Mouse (Mus musculus): ENCODE results near the gene Usp49.
"Not testable (repeated sequence)": the region's sequence is repeated elsewhere in the genome, so short reads cannot be mapped to it uniquely, and the experiment has no call there.

The Usp49 gene

GRCm38 (mm10) chr17:47630678-47631065 lies at the start of gene Usp49:
Gene Usp49, plus strand, starts transcription at chr17:47630690.
- DNase-seq (ENCODE audit: low read depth, low spot score) = no peak

- no peak for DNase-seq (ENCODE audit: low read depth, low spot score)
These were observed 49.5 kb upstream of the Usp49 start for GRCm38 (mm10) chr17:47580962-47581361.

DNA sequence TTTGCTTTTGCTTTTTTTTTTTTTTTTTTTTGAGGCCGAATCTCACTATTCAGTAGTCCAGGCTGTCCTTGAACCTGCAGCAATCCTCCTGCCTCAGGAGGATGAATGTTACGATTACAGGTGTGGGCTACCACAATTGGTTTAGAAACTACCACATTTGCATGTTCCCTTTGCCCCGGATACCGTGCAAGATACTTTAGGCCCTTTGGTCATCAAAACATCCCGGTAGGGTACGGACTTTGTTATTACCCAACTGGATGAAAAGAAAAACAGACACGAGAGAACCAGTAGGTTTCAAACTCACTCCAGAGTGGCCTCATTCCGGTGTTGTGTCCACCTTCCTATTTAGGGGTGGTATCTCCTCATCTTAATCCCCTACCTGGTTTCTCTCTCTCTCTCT lies 42.0 kb upstream of the Usp49 start:
- no peak for DNase-seq (ENCODE audit: low read depth, low spot score)

- no peak for DNase-seq (ENCODE audit: low read depth, low spot score)
These were observed 39.4 kb upstream of the Usp49 start for GRCm38 (mm10) chr17:47591073-47591472.

GRCm38 (mm10) chr17:47593215-47593853 lies 37.2 kb upstream of the Usp49 start:
- DNase-seq (ENCODE audit: low read depth, low spot score) = peak; percentile 96

DNA sequence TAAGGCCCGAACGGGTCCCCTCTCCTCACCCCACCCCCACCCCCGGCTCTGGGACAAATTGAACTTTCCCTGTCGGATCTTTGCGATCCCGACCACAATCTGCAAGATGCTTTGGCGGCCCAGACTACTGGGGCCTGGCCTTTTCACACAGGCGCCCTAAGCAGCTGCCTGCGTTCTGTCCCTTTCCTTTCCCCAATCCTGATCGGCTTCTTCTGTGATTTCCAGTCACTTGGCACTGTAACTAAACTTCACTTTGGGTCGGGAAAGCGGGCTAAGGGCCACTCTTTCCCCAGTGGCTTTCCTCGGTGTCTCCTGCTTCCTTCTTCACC lies 36.7 kb upstream of the Usp49 start:
- no peak for DNase-seq (ENCODE audit: low read depth, low spot score)

- peak; percentile 55 for DNase-seq (ENCODE audit: low read depth, low spot score)
These were observed 36.1 kb upstream of the Usp49 start for GRCm38 (mm10) chr17:47594183-47594968.

- no peak for DNase-seq (ENCODE audit: low read depth, low spot score)
These were observed 35.6 kb upstream of the Usp49 start for GRCm38 (mm10) chr17:47594969-47595247.

DNA sequence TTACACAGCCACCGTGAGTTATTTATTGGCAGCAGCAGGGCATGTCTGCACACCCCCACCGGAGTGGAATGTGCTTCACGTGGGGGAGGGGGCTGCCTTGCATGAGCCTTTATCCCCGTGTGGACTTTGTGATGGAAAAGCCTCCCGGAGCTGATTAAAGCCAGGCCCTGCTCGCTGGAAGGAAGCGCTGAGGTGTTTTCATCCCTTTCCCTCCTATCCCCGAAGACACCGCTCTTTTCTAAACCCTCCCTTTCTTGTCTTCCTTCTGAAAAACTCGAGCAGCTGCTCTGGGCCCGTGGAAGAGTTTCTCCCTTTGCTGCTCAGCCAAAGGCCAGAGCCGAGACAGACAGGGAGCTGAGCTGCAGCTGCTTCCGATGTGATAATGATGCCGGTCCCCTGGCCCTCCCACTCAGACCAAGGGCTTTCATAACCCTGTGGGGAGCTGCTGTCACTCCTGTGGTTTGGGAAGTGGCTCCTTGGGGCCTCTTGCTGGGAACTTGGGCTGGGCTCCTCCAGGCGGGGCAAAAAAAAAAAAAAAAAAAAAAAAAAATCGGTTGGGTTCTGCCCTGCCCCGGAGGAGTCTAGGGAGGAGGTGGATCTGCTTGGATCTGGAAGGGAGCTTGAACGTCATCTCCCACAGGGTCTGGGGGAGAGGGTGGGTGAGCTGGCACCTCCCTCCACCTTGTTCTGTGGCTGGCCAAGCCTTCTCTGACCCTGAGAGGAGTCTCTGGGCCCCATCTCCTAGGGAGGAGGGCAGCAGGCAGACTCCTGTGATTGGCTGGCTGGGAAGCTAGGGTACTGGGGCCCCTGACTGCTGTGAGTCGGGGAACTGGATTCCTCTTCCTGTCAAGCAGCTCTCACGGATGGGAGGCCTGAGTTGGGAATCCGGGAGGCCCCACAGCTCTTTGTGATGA lies 35.0 kb upstream of the Usp49 start:
- DNase-seq (ENCODE audit: low read depth, low spot score) = peak; percentile 42

DNA sequence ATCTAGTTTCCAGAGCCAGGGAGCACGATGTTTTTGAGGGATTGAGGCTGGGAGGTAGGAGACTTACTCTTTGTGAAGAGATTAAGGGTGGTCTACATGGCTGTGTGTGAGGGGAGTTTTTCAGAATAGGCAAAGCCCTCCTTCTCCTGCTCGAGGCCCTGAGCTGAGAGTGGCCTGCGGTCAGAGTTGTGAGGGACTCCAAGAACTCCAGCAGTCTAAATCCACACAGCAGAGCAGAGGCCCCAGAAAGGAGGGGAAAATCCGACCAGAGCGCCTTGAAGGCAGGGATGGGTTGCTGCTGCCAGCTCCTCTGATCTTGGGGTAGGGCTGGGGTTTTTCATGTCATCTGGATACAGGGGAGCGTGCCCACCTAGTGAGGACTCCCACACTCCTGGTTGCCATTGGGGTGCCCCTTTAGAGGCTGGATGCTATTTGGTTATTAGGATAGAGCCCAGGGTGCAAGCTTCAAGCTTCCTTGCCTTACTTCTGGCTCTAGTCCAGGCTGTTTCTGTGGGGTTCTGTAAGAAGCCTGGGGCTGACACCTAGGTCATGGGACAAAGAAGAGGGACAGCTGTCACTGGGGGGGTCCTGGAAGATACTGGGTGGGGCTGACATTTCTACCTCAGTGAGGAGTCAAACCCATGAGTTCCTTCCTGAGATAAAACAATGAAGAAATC lies 34.2 kb upstream of the Usp49 start:
- DNase-seq (ENCODE audit: low read depth, low spot score) = no peak

- no peak for DNase-seq (ENCODE audit: low read depth, low spot score)
These were observed 33.7 kb upstream of the Usp49 start for GRCm38 (mm10) chr17:47596839-47597164.

GRCm38 (mm10) chr17:47597261-47597660 lies 33.2 kb upstream of the Usp49 start:
- DNase-seq (ENCODE audit: low read depth, low spot score) = no peak

- peak; percentile 78 for DNase-seq (ENCODE audit: low read depth, low spot score)
These were observed 32.5 kb upstream of the Usp49 start for GRCm38 (mm10) chr17:47597838-47598579.

- not testable (repeated sequence) for DNase-seq (ENCODE audit: low read depth, low spot score)
These were observed 31.7 kb upstream of the Usp49 start for GRCm38 (mm10) chr17:47598580-47599304.

GRCm38 (mm10) chr17:47599511-47600297 lies 30.8 kb upstream of the Usp49 start:
- DNase-seq (ENCODE audit: low read depth, low spot score) = peak; percentile 54

GRCm38 (mm10) chr17:47600601-47601388 lies 29.7 kb upstream of the Usp49 start:
- DNase-seq (ENCODE audit: low read depth, low spot score) = peak; percentile 77

- no peak for DNase-seq (ENCODE audit: low read depth, low spot score)
These were observed 29.1 kb upstream of the Usp49 start for GRCm38 (mm10) chr17:47601389-47601755.

DNA sequence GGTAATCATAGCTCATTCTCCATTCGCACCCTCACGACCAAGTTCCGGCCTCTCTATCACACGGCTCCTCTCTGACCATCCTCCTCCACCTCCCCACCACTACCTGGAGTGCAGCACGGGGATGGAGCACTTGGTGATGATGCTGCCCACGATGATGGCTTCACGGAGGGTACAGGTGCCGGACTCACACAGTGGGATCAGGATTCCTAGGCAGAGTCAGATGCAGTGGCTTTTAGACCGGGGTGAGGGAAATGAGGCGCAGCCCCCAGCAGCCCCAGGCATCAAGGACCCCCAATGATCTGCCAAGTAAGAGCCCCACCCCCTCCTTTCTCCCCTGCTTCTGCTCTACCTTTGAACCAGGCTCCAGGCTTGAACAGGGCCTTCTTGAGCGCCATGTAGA lies 28.2 kb upstream of the Usp49 start:
- DNase-seq (ENCODE audit: low read depth, low spot score) = no peak

DNA sequence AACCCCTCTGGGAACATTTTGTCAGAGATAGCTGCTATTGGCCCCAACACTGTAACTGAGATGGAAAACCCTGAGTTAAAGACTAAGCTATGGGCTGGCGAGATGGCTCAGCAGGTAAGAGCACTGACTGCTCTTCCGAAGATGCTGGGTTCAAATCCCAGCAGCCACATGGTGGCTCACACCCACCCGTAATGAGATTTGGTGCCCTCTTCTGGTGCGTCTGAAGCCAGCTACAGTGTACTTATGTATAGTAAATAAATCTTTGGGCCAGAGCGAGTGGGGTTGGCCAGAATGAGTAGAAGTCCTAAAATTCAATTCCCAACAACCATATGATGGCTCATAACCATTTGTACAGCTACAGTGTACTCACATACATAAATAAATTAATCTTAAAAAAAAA lies 24.3 kb upstream of the Usp49 start:
- peak; percentile 72 for DNase-seq (ENCODE audit: low read depth, low spot score)
